Comparison of ENCODE assay signal across 8 mouse cellular contexts in the genomic region with DNA sequence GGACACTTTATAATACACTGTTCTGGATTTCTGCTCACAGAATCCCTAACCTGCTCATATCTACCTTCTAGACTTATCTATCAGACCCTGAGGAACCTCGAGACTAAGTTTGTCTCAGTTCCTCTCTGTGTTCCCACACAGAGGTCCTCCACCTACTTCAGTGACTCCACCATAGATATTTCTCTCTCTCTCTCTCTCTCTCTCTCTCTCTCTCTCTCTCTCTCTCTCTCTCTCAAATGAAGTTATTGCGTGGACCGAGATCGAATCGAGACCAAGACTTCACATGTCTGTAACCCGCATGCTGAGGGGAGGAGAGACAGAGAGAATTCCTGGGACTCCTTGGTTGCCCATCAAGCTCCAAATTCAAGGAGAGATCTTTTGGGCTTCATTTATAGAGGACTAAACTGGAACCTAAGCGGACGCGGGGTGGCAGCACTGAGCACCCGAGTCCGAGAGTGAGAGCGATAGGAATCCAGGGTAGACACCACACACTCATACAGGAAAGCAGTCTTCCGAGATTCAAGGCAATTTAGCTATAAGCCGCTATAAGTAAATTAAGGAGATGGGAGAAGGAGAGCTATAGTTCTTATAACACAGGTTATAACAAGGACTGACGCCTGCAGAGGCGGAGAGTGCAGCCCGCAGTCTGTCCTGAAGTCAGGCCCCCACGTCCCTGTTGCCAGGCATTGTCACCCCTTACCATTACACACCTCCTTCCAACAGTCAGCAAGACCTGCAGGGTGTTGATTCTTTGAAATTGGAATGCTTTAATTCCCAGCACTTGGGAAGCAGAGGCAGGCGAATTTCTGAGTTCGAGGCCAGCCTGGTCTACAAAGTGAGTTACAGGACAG. TPM values are rescaled to one million over a fixed set of nuclear protein-coding genes. Genes with fewer than 3 reads are reported as not detected.
DNase-seq lines count a peak whose midpoint lies in the region; ATAC-seq and TF ChIP-seq lines count a peak whose summit lies in the region.

No protein-coding gene starts in this region.

- peak overlapping the region; percentile 55 for H3K4me2 ChIP-seq in heart, embryonic 15.5 days
- H3K4me2 ChIP-seq in liver, embryonic 15.5 days = peak overlapping the region; percentile 56
- peak overlapping the region; percentile 46 for H3K4me2 ChIP-seq in neural tube, embryonic 13.5 days

- WGBS in forebrain, embryonic 10.5 days = 16% methylated on average over 20 of the region's 20 CpGs
- WGBS in heart, embryonic 15.5 days = 15% methylated on average over 20 of the region's 20 CpGs
- 15% methylated on average over 20 of the region's 20 CpGs for WGBS in liver, embryonic 15.5 days (ENCODE audit: insufficient replicate concordance)
- 15% methylated on average over 20 of the region's 20 CpGs for WGBS in neural tube, embryonic 13.5 days

- H3K4me3 ChIP-seq in forebrain, embryonic 10.5 days = peak overlapping the region; percentile 40
- peak overlapping the region; percentile 30 for H3K4me3 ChIP-seq in heart, embryonic 15.5 days
- no peak overlapping the region for H3K4me3 ChIP-seq in liver, embryonic 15.5 days (replicated peaks)
- peak overlapping the region; percentile 12; the same call in 1 of the 2 replicates for H3K4me3 ChIP-seq in neural tube, embryonic 13.5 days
- H3K4me3 ChIP-seq in testis, adult 2 months (ENCODE audit: control insufficient read depth, low read depth, low read length) = no peak overlapping the region

- peak; percentile 72; the same call in 1 of the 2 replicates for TF ChIP-seq CTCF in testis, adult 2 months (IDR thresholded peaks at IDR 0.05; ENCODE audit: control insufficient read depth, insufficient read depth, insufficient replicate concordance, low read depth, low read length)

- peak; percentile 83 for DNase-seq in c-Kit-positive CD71-negative TER-119-negative erythroid progenitor cells, embryonic 14.5 days (ENCODE audit: low read depth)
- DNase-seq in forebrain, embryonic 10.5 days (ENCODE audit: extremely low spot score, low spot score) = peak; percentile 73
- peak; percentile 88 to 96 for DNase-seq in kidney, postnatal 36 days

- no peaks in the 10 kb centered on the region for H3K36me3 ChIP-seq in forebrain, embryonic 10.5 days (replicated peaks)
- H3K36me3 ChIP-seq in heart, embryonic 15.5 days = no peaks in the 10 kb centered on the region
- no peaks in the 10 kb centered on the region for H3K36me3 ChIP-seq in liver, embryonic 15.5 days (replicated peaks)
- H3K36me3 ChIP-seq in neural tube, embryonic 13.5 days = no peaks in the 10 kb centered on the region
- H3K36me3 ChIP-seq in testis, adult 2 months (ENCODE audit: control insufficient read depth, insufficient read depth, low read length) = no peaks in the 10 kb centered on the region

- no peak for TF ChIP-seq POLR2A in testis, adult 2 months (IDR thresholded peaks at IDR 0.05; ENCODE audit: control insufficient read depth, low read depth, low read length)

- peaks cover 12% of the 10 kb centered on the region for H3K4me1 ChIP-seq in forebrain, embryonic 10.5 days
- peaks cover 8% of the 10 kb centered on the region for H3K4me1 ChIP-seq in heart, embryonic 15.5 days (replicated peaks)
- H3K4me1 ChIP-seq in liver, embryonic 15.5 days (replicated peaks) = peaks cover 32% of the 10 kb centered on the region
- 0 out of 2 replicates have a peak, but pooled peaks cover 6% of the 10 kb centered on the region for H3K4me1 ChIP-seq in neural tube, embryonic 13.5 days (replicated peaks)
- peaks cover 10% of the 10 kb centered on the region; the same call in 1 of the 2 replicates for H3K4me1 ChIP-seq in testis, adult 2 months (ENCODE audit: control insufficient read depth, insufficient read depth, low read length)

- H3K9ac ChIP-seq in heart, embryonic 15.5 days = peak overlapping the region; percentile 20; the same call in 1 of the 2 replicates
- H3K9ac ChIP-seq in liver, embryonic 15.5 days = no peak overlapping the region
- H3K9ac ChIP-seq in neural tube, embryonic 13.5 days = peak overlapping the region; percentile 9; the same call in 1 of the 2 replicates

- H3K27ac ChIP-seq in forebrain, embryonic 10.5 days = no peak overlapping the region
- no peak overlapping the region for H3K27ac ChIP-seq in heart, embryonic 15.5 days
- no peak overlapping the region for H3K27ac ChIP-seq in liver, embryonic 15.5 days (replicated peaks)
- no peak overlapping the region for H3K27ac ChIP-seq in neural tube, embryonic 13.5 days (replicated peaks)
- no peak overlapping the region for H3K27ac ChIP-seq in testis, adult 2 months (ENCODE audit: control insufficient read depth, insufficient read depth, low read depth, low read length)

- 0 out of 2 replicates have a peak, but pooled peaks cover 4% of the 10 kb centered on the region for H3K9me3 ChIP-seq in forebrain, embryonic 10.5 days
- H3K9me3 ChIP-seq in heart, embryonic 15.5 days (replicated peaks) = no peaks in the 10 kb centered on the region
- no peaks in the 10 kb centered on the region for H3K9me3 ChIP-seq in liver, embryonic 15.5 days (replicated peaks)
- H3K9me3 ChIP-seq in neural tube, embryonic 13.5 days = no peaks in the 10 kb centered on the region

- ATAC-seq in CD4-positive, CD25-positive, alpha-beta regulatory T cell, adult 4 months = peak; percentile 24
- ATAC-seq in heart, embryonic 15.5 days (replicated peaks; ENCODE audit: insufficient number of reproducible peaks, insufficient read depth, low FRiP score, low read depth) = peak; percentile 50; the same call in 1 of the 2 replicates
- ATAC-seq in liver, embryonic 15.5 days (ENCODE audit: insufficient read depth) = 0 out of 2 replicates have a peak, but pooled peaks have one; percentile 35
- no peak for ATAC-seq in neural tube, embryonic 13.5 days (ENCODE audit: low read depth)

- H3K27me3 ChIP-seq in forebrain, embryonic 10.5 days (ENCODE audit: poor library complexity, severe bottlenecking) = no peaks in the 10 kb centered on the region
- H3K27me3 ChIP-seq in heart, embryonic 15.5 days = no peaks in the 10 kb centered on the region
- no peaks in the 10 kb centered on the region for H3K27me3 ChIP-seq in liver, embryonic 15.5 days
- H3K27me3 ChIP-seq in neural tube, embryonic 13.5 days = no peaks in the 10 kb centered on the region
- no peaks in the 10 kb centered on the region for H3K27me3 ChIP-seq in testis, adult 2 months (ENCODE audit: control insufficient read depth, insufficient read depth, low read length)

RNA-seq across cellular contexts. Expression of a gene that starts 9.9 kb away (rescaled TPM):
- 1,000 to 10,000 TPM; 1,099 to 1,661 TPM for polyA plus RNA-seq in CD4-positive, CD25-positive, alpha-beta regulatory T cell, adult 4 months (2017; shearing (Covaris generic))
- polyA plus RNA-seq in forebrain, embryonic 10.5 days (2016; fragmentation: Nextera tagmentation; extraction: Ambion mirVana) = 850 and 861 TPM in 2 replicates
- 338 and 387 TPM in 2 replicates for polyA plus RNA-seq in heart, embryonic 15.5 days (2015; fragmentation: Nextera tagmentation; extraction: Ambion mirVana)
- polyA plus RNA-seq in liver, embryonic 15.5 days (2015; fragmentation: Nextera tagmentation; extraction: Ambion mirVana) = 438 and 439 TPM in 2 replicates
- 411 and 432 TPM in 2 replicates for polyA plus RNA-seq in neural tube, embryonic 13.5 days (2015; fragmentation: Nextera tagmentation; extraction: Ambion mirVana)
- polyA plus RNA-seq in testis, adult 2 months (2012; rRNA removed) = 208 and 217 TPM in 2 replicates

RNA-seq across cellular contexts. Expression of a gene that starts 27.0 kb away (rescaled TPM):
- polyA plus RNA-seq in CD4-positive, CD25-positive, alpha-beta regulatory T cell, adult 4 months (2017; shearing (Covaris generic)) = 1 to 10 TPM; 2.0 to 3.7 TPM
- 4.0 and 4.6 TPM in 2 replicates for polyA plus RNA-seq in forebrain, embryonic 10.5 days (2016; fragmentation: Nextera tagmentation; extraction: Ambion mirVana)
- polyA plus RNA-seq in heart, embryonic 15.5 days (2015; fragmentation: Nextera tagmentation; extraction: Ambion mirVana) = 4.3 TPM in 2 replicates
- polyA plus RNA-seq in liver, embryonic 15.5 days (2015; fragmentation: Nextera tagmentation; extraction: Ambion mirVana) = 2.0 and 2.3 TPM in 2 replicates
- polyA plus RNA-seq in neural tube, embryonic 13.5 days (2015; fragmentation: Nextera tagmentation; extraction: Ambion mirVana) = 6.2 and 6.9 TPM in 2 replicates
- polyA plus RNA-seq in testis, adult 2 months (2012; rRNA removed) = 85.7 and 95.5 TPM in 2 replicates

RNA-seq across cellular contexts. Expression of a gene that starts 35.7 kb away (rescaled TPM):
- 1 to 10 TPM in 1 of 2 experiments, under 1 TPM in 1; 0.77 to 2.1 TPM for polyA plus RNA-seq in CD4-positive, CD25-positive, alpha-beta regulatory T cell, adult 4 months (2017; shearing (Covaris generic))
- 0.07 and 0.31 TPM in 2 replicates for polyA plus RNA-seq in forebrain, embryonic 10.5 days (2016; fragmentation: Nextera tagmentation; extraction: Ambion mirVana)
- 0.75 and 0.84 TPM in 2 replicates for polyA plus RNA-seq in heart, embryonic 15.5 days (2015; fragmentation: Nextera tagmentation; extraction: Ambion mirVana)
- polyA plus RNA-seq in liver, embryonic 15.5 days (2015; fragmentation: Nextera tagmentation; extraction: Ambion mirVana) = 0.09 and 0.21 TPM in 2 replicates
- 1.2 TPM in 2 replicates for polyA plus RNA-seq in neural tube, embryonic 13.5 days (2015; fragmentation: Nextera tagmentation; extraction: Ambion mirVana)
- polyA plus RNA-seq in testis, adult 2 months (2012; rRNA removed) = 16.3 and 18.3 TPM in 2 replicates

RNA-seq across cellular contexts. Expression of a gene that starts 36.3 kb away (rescaled TPM):
- 1 to 10 TPM in 1 of 2 experiments, under 1 TPM in 1; 0.92 to 4.1 TPM for polyA plus RNA-seq in CD4-positive, CD25-positive, alpha-beta regulatory T cell, adult 4 months (2017; shearing (Covaris generic))
- 2.3 and 4.3 TPM in 2 replicates for polyA plus RNA-seq in forebrain, embryonic 10.5 days (2016; fragmentation: Nextera tagmentation; extraction: Ambion mirVana)
- polyA plus RNA-seq in heart, embryonic 15.5 days (2015; fragmentation: Nextera tagmentation; extraction: Ambion mirVana) = 3.2 and 3.7 TPM in 2 replicates
- polyA plus RNA-seq in liver, embryonic 15.5 days (2015; fragmentation: Nextera tagmentation; extraction: Ambion mirVana) = 1.4 and 2.1 TPM in 2 replicates
- polyA plus RNA-seq in neural tube, embryonic 13.5 days (2015; fragmentation: Nextera tagmentation; extraction: Ambion mirVana) = 3.2 and 4.3 TPM in 2 replicates
- 4.8 and 7.2 TPM in 2 replicates for polyA plus RNA-seq in testis, adult 2 months (2012; rRNA removed)

Comparison
In these comparisons a context has a peak if more than half of its experiments do, and no peak if none do; other contexts are left out.
1. H3K4me3 ChIP-seq: peak in forebrain, embryonic 10.5 days (single experiment), heart, embryonic 15.5 days (single experiment) and neural tube, embryonic 13.5 days (single experiment); none in liver, embryonic 15.5 days (single experiment) and testis, adult 2 months (single experiment).
2. RNA of a gene that starts 27.0 kb away (polyA plus RNA-seq): 85.7 to 95.5 TPM in testis, adult 2 months; 6.2 to 6.9 TPM in neural tube, embryonic 13.5 days, 4.3 TPM in heart, embryonic 15.5 days, 4.0 to 4.6 TPM in forebrain, embryonic 10.5 days, 2.0 to 3.7 TPM in CD4-positive, CD25-positive, alpha-beta regulatory T cell, adult 4 months and 2.0 to 2.3 TPM in liver, embryonic 15.5 days; every median in the first group is over 10 times any median in the second.
3. Peak in every context shown above with its lines, with median percentiles within 50 percentile points of each other: DNase-seq and H3K4me2 ChIP-seq.